In the genomic region with DNA sequence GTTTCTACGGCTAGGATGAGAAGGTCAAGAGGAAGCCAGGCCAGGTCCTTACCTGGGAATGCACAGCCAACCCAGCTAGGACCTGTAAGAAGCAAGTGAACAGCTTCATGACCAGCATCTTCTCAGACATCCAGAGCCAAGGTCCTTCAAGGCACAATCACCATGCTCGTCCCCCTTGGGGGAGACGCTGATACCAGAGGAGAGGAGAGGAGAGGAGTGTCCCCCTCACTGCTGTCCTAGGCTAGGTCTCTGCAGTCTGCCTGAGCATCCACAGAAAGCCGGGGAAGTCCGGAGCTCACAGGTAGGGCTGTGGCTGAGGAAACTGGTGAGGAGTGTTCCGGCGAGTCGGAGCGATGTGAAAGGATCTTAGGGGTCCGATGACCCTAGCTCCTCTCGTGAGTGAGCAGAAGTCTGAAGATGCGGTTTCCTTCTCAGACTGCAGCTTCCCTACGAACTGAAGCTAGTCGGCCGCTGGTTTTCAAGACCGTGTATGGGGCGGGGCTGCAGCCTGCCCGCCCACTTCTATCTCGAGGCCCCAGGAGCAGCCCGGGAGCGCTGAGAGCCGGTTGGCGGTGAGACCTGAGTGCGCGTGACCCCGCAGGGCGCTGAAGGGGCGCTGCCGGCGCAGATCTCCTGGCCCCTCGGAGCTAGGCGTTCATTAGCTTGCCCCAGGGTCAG, we compare ENCODE assay signal across 7 mouse cellular contexts. TPM values are rescaled to one million over a fixed set of nuclear protein-coding genes. Genes with fewer than 3 reads are reported as not detected.
A peak's percentile ranks its signal among the peaks of the same experiment; 100 is the strongest.
DNase-seq lines count a peak whose midpoint lies in the region; ATAC-seq and TF ChIP-seq lines count a peak whose summit lies in the region.

No protein-coding gene starts in this region.

- no peak overlapping the region for H3K27ac ChIP-seq in forebrain, embryonic 14.5 days (ENCODE audit: low read depth, low read length)
- H3K27ac ChIP-seq in intestine, embryonic 14.5 days (ENCODE audit: low read depth), result no peak overlapping the region
- H3K27ac ChIP-seq in neural tube, embryonic 13.5 days (replicated peaks), result peak overlapping the region; percentile 78; the same call in 1 of the 2 replicates

- no peaks in the 10 kb centered on the region for H3K36me3 ChIP-seq in E14TG2a.4 (ENCODE audit: insufficient read depth, low read length)
- no peaks in the 10 kb centered on the region for H3K36me3 ChIP-seq in forebrain, embryonic 14.5 days (ENCODE audit: control insufficient read depth, insufficient read depth, low read length)
- H3K36me3 ChIP-seq in intestine, embryonic 14.5 days (ENCODE audit: control insufficient read depth, insufficient read depth, low read length), result peaks cover 6% of the 10 kb centered on the region; the same call in 1 of the 2 replicates
- H3K36me3 ChIP-seq in neural tube, embryonic 13.5 days, result no peaks in the 10 kb centered on the region

- ATAC-seq in activated CD4-positive, CD25-positive, alpha-beta regulatory T cell, adult 4 months, result peak; percentile 49
- no peak for ATAC-seq in forebrain, embryonic 14.5 days
- ATAC-seq in intestine, embryonic 14.5 days (replicated peaks; ENCODE audit: low FRiP score, low TSS enrichment, low read depth), result peak; percentile 61
- ATAC-seq in neural tube, embryonic 13.5 days (ENCODE audit: low read depth), result 0 out of 2 replicates have a peak, but pooled peaks have one; percentile 5

- TF ChIP-seq CTCF in E14TG2a.4 (conservative IDR thresholded peaks at IDR 0.05; ENCODE audit: low read length), result no peak
- TF ChIP-seq CTCF in lung, adult 2 months (IDR thresholded peaks at IDR 0.05; ENCODE audit: insufficient read depth, low read length), result no peak

- H3K4me2 ChIP-seq in forebrain, embryonic 14.5 days (ENCODE audit: low read length), result peak overlapping the region; percentile 58
- H3K4me2 ChIP-seq in intestine, embryonic 14.5 days (ENCODE audit: low read length), result peak overlapping the region; percentile 68
- peak overlapping the region; percentile 62 for H3K4me2 ChIP-seq in neural tube, embryonic 13.5 days

- peak; percentile 48 for DNase-seq in forebrain, embryonic 14.5 days (ENCODE audit: low spot score)
- peak; percentile 76 for DNase-seq in intestine, embryonic 14.5 days (ENCODE audit: low spot score)
- no peak for DNase-seq in lung, adult 2 months
- no peak for DNase-seq in frontal cortex, postnatal 14 days (ENCODE audit: low spot score in 2 of 2)

- peak overlapping the region; percentile 62 for H3K4me3 ChIP-seq in E14TG2a.4 (replicated peaks; ENCODE audit: low read length)
- peak overlapping the region; percentile 29 for H3K4me3 ChIP-seq in forebrain, embryonic 14.5 days (ENCODE audit: low read depth, low read length)
- peak overlapping the region; percentile 41 for H3K4me3 ChIP-seq in intestine, embryonic 14.5 days (ENCODE audit: low read depth, low read length)
- peak overlapping the region; percentile 31 for H3K4me3 ChIP-seq in lung, adult 2 months (replicated peaks; ENCODE audit: extremely low read depth, low read depth, low read length)
- peak overlapping the region; percentile 29 for H3K4me3 ChIP-seq in neural tube, embryonic 13.5 days

- peaks cover 35% of the 10 kb centered on the region for H3K4me1 ChIP-seq in E14TG2a.4 (replicated peaks; ENCODE audit: low read depth, low read length)
- peaks cover 36% of the 10 kb centered on the region for H3K4me1 ChIP-seq in forebrain, embryonic 14.5 days (ENCODE audit: control insufficient read depth, insufficient read depth, low read length)
- H3K4me1 ChIP-seq in intestine, embryonic 14.5 days (replicated peaks; ENCODE audit: control insufficient read depth, insufficient read depth, low read length), result peaks cover 35% of the 10 kb centered on the region
- peaks cover 6% of the 10 kb centered on the region; the same call in 1 of the 2 replicates for H3K4me1 ChIP-seq in lung, adult 2 months (ENCODE audit: control insufficient read depth, insufficient read depth, low read length)
- peaks cover 47% of the 10 kb centered on the region for H3K4me1 ChIP-seq in neural tube, embryonic 13.5 days (replicated peaks)

- peak; percentile 29; the same call in 1 of the 2 replicates for TF ChIP-seq POLR2A in lung, adult 2 months (IDR thresholded peaks at IDR 0.05; ENCODE audit: borderline replicate concordance, extremely low read depth, low read depth, low read length)

- H3K9me3 ChIP-seq in E14TG2a.4 (ENCODE audit: low read length), result no peaks in the 10 kb centered on the region
- no peaks in the 10 kb centered on the region for H3K9me3 ChIP-seq in forebrain, embryonic 14.5 days (replicated peaks; ENCODE audit: control insufficient read depth, low read length)
- no peaks in the 10 kb centered on the region for H3K9me3 ChIP-seq in intestine, embryonic 14.5 days (ENCODE audit: control insufficient read depth, low read length)
- no peaks in the 10 kb centered on the region for H3K9me3 ChIP-seq in neural tube, embryonic 13.5 days

- WGBS in forebrain, embryonic 14.5 days, result 5% methylated on average over 32 of the region's 32 CpGs
- 2% methylated on average over 32 of the region's 32 CpGs for WGBS in intestine, embryonic 14.5 days
- 6% methylated on average over 32 of the region's 32 CpGs for WGBS in lung, adult 2 months
- 3% methylated on average over 32 of the region's 32 CpGs for WGBS in neural tube, embryonic 13.5 days

- peaks cover 89% of the 10 kb centered on the region for H3K27me3 ChIP-seq in E14TG2a.4 (ENCODE audit: insufficient read depth, low read length)
- no peaks in the 10 kb centered on the region for H3K27me3 ChIP-seq in forebrain, embryonic 14.5 days (replicated peaks; ENCODE audit: control insufficient read depth, insufficient read depth, low read length)
- no peaks in the 10 kb centered on the region for H3K27me3 ChIP-seq in intestine, embryonic 14.5 days (replicated peaks; ENCODE audit: control insufficient read depth, insufficient read depth, low read length)
- peaks cover 24% of the 10 kb centered on the region for H3K27me3 ChIP-seq in neural tube, embryonic 13.5 days

- H3K9ac ChIP-seq in forebrain, embryonic 14.5 days (ENCODE audit: low read length), result peak overlapping the region; percentile 54
- peak overlapping the region; percentile 27 for H3K9ac ChIP-seq in intestine, embryonic 14.5 days (ENCODE audit: low read length)
- H3K9ac ChIP-seq in neural tube, embryonic 13.5 days, result peak overlapping the region; percentile 63

RNA-seq across cellular contexts. Expression of gene Pgf, which starts 0.6 kb away (rescaled TPM):
- polyA plus RNA-seq in activated CD4-positive, CD25-positive, alpha-beta regulatory T cell, adult 4 months (2017; shearing (Covaris generic)), result not detected
- polyA plus RNA-seq in forebrain, embryonic 14.5 days (2014; fragmentation: Nextera tagmentation; extraction: Ambion mirVana), result 6.7 and 7.2 TPM in 2 replicates
- polyA plus RNA-seq in intestine, embryonic 14.5 days (2014; fragmentation: Nextera tagmentation; extraction: Ambion mirVana), result 19.2 and 20.4 TPM in 2 replicates
- polyA plus RNA-seq in lung, adult 2 months (2012; rRNA removed), result 3.0 and 3.6 TPM in 2 replicates
- polyA plus RNA-seq in neural tube, embryonic 13.5 days (2015; fragmentation: Nextera tagmentation; extraction: Ambion mirVana), result 11.6 and 12.6 TPM in 2 replicates

RNA-seq across cellular contexts. Expression of gene Rps6kl1, which starts 25.9 kb away (rescaled TPM):
- under 1 TPM; 0.73 to 0.83 TPM for polyA plus RNA-seq in activated CD4-positive, CD25-positive, alpha-beta regulatory T cell, adult 4 months (2017; shearing (Covaris generic))
- 11.7 and 16.6 TPM in 2 replicates for polyA plus RNA-seq in forebrain, embryonic 14.5 days (2014; fragmentation: Nextera tagmentation; extraction: Ambion mirVana)
- 2.9 TPM in 2 replicates for polyA plus RNA-seq in intestine, embryonic 14.5 days (2014; fragmentation: Nextera tagmentation; extraction: Ambion mirVana)
- polyA plus RNA-seq in lung, adult 2 months (2012; rRNA removed), result 1.1 and 1.4 TPM in 2 replicates
- polyA plus RNA-seq in neural tube, embryonic 13.5 days (2015; fragmentation: Nextera tagmentation; extraction: Ambion mirVana), result 24.0 and 28.7 TPM in 2 replicates

RNA-seq across cellular contexts. Expression of gene Eif2b2, which starts 42.3 kb away (rescaled TPM):
- polyA plus RNA-seq in activated CD4-positive, CD25-positive, alpha-beta regulatory T cell, adult 4 months (2017; shearing (Covaris generic)), result 10 to 100 TPM; 53.5 to 76.2 TPM
- polyA plus RNA-seq in forebrain, embryonic 14.5 days (2014; fragmentation: Nextera tagmentation; extraction: Ambion mirVana), result 95.5 and 102 TPM in 2 replicates
- 83.5 and 86.2 TPM in 2 replicates for polyA plus RNA-seq in intestine, embryonic 14.5 days (2014; fragmentation: Nextera tagmentation; extraction: Ambion mirVana)
- 92.1 and 92.6 TPM in 2 replicates for polyA plus RNA-seq in lung, adult 2 months (2012; rRNA removed)
- 85.5 and 85.6 TPM in 2 replicates for polyA plus RNA-seq in neural tube, embryonic 13.5 days (2015; fragmentation: Nextera tagmentation; extraction: Ambion mirVana)

Comparison
In these comparisons a context has a peak if more than half of its experiments do, and no peak if none do; other contexts are left out.
1. DNase-seq: peak in forebrain, embryonic 14.5 days (single experiment) and intestine, embryonic 14.5 days (single experiment); none in lung, adult 2 months (single experiment) and frontal cortex, postnatal 14 days (0 of 2).
2. Peak in every context shown above with its lines, with median percentiles within 50 percentile points of each other: H3K4me3 ChIP-seq, H3K4me2 ChIP-seq and H3K9ac ChIP-seq.